Mouse (Mus musculus): ENCODE results near the gene Tpx2.

GRCm38 (mm10) chr2:152827321-152828010 lies 20.3 kb upstream of the Tpx2 start:
- no peak for TF ChIP-seq CTCF (IDR thresholded peaks at IDR 0.05; ENCODE audit: borderline replicate concordance, control insufficient read depth, extremely low read depth, insufficient read depth, low read length, poor library complexity)
- no peak for TF ChIP-seq POLR2A (IDR thresholded peaks at IDR 0.05; ENCODE audit: control insufficient read depth, extremely low read depth, insufficient read depth, low read length, poor library complexity)

Data from thymus, adult 2 months (tissue).